Mouse (Mus musculus) kidney, embryonic 15.5 days (tissue): ENCODE measurements around the gene Stard9. TPM values are rescaled to one million over a fixed set of nuclear protein-coding genes. Genes with fewer than 3 reads are reported as not detected.

Experiments used
- ATAC-seq: fragments of 200-750 bp; cut with Nextera tagmentation; replicated peaks from 2 replicates; pipeline ENCODE4 v1.8.0; 2017; ENCODE audit warnings: moderate TSS enrichment; ENCODE audit not compliant: low FRiP score
- H3K27ac ChIP-seq: fragments of 300-500 bp; sonication (generic); 2 replicates; pipeline ENCODE4 v1.5.1; 2015; ENCODE audit warnings: mild to moderate bottlenecking, inconsistent platforms
- H3K27me3 ChIP-seq: fragments of 300-500 bp; sonication (generic); 2 replicates; pipeline ENCODE4 v1.6.1; 2015; ENCODE audit warnings: inconsistent platforms
- H3K36me3 ChIP-seq: fragments of 300-500 bp; sonication (generic); 2 replicates; pipeline ENCODE4 v1.6.1; 2015; ENCODE audit warnings: inconsistent platforms
- H3K4me1 ChIP-seq: fragments of 300-500 bp; sonication (generic); 2 replicates; pipeline ENCODE4 v1.6.1; 2015; ENCODE audit warnings: inconsistent platforms
- H3K4me2 ChIP-seq: fragments of 300-500 bp; sonication (generic); 2 replicates; pipeline ENCODE4 v1.6.1; 2015; ENCODE audit warnings: moderate library complexity, mild to moderate bottlenecking, inconsistent platforms
- H3K4me3 ChIP-seq: fragments of 300-500 bp; sonication (generic); replicated peaks from 2 replicates; pipeline ENCODE4 v1.5.1; 2015; ENCODE audit warnings: mild to moderate bottlenecking, inconsistent platforms
- H3K9ac ChIP-seq: fragments of 300-500 bp; sonication (generic); 2 replicates; pipeline ENCODE4 v1.6.1; 2015; ENCODE audit warnings: mild to moderate bottlenecking, inconsistent platforms
- H3K9me3 ChIP-seq: fragments of 300-500 bp; sonication (generic); replicated peaks from 2 replicates; pipeline ENCODE4 v1.6.1; 2016; ENCODE audit warnings: inconsistent platforms
- WGBS: fragments of 180-500 bp; shearing (Covaris S2); methylation state at CpG from one replicate; pipeline ENCODE4 v1.1.7; 2015; ENCODE audit warnings: mixed read lengths; 5-methylcytosine and 5-hydroxymethylcytosine counted together
- polyA plus RNA-seq: library from polyadenylated mRNA; unstranded; fragments of >200 nt; fragmentation: Nextera tagmentation; extraction: Ambion mirVana; gene quantifications from 2 replicates; pipeline ENCODE4 v1.2.1, GENCODE M21; 2015

Gene Stard9
- polyA plus RNA-seq, result 4.1 and 5.2 TPM in 2 replicates

GRCm38 (mm10) chr2:120628886-120629735, at the start of gene Stard9:
Gene Stard9 (plus strand): TSS chr2:120629121.
- 2% methylated on average over 36 of the region's 36 CpGs for WGBS

GRCm38 (mm10) chr2:120589759-120590158, 39.2 kb upstream of the Stard9 start:
- Histone ChIP-seq H3K9ac (no peak overlapping the region), H3K4me1 (no peaks in the 10 kb centered on the region), H3K4me3 (no peak overlapping the region), H3K27me3 (no peaks in the 10 kb centered on the region), H3K27ac (no peak overlapping the region), H3K36me3 (peaks cover 74% of the 10 kb centered on the region), H3K9me3 (no peaks in the 10 kb centered on the region), H3K4me2 (no peak overlapping the region)
- no peak for ATAC-seq
- WGBS, result 89% methylated on average over 5 of the region's 5 CpGs

More at GRCm38 (mm10) chr2:120628886-120629735, at the start of gene Stard9:
- Histone ChIP-seq H3K9ac (peak within 1 kb of the TSS; percentile 53), H3K36me3 (peaks cover 11% of the 10 kb centered on the region; the same call in 1 of the 2 replicates), H3K9me3 (no peaks in the 10 kb centered on the region), H3K4me3 (peak within 1 kb of the TSS; percentile 64), H3K4me2 (peak within 1 kb of the TSS; percentile 80), H3K4me1 (peaks cover 13% of the 10 kb centered on the region), H3K27ac (peak within 1 kb of the TSS; percentile 51; the same call in 1 of the 2 replicates), H3K27me3 (no peaks in the 10 kb centered on the region)
- peak; percentile 100 for ATAC-seq

DNA sequence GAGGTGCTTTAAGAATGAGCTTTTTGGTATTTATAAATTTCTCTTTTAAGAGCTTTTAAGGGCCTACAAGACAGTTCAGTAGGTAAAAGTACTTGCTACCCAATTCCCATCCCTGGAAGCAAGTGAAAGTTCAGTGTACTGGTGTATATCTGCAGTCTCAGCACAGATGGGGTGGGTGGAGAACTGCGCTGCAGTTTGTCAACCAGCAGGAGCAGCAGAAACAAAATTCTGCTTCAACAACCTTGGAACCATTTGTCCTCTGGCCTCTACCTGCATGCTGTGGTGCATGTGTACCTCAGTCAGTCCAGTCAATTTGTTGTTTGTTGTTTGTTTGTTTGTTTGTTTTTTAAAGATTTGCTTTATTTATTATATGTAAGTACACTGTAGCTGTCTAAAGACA, 36.7 kb upstream of the Stard9 start:
- Histone ChIP-seq H3K4me2 (no peak overlapping the region), H3K27me3 (no peaks in the 10 kb centered on the region), H3K9ac (no peak overlapping the region), H3K4me1 (no peaks in the 10 kb centered on the region), H3K36me3 (peaks cover 76% of the 10 kb centered on the region), H3K9me3 (no peaks in the 10 kb centered on the region), H3K27ac (no peak overlapping the region), H3K4me3 (no peak overlapping the region)
- WGBS, result 94% methylated on average over 1 of the region's 1 CpGs
- no peak for ATAC-seq

- no peaks in the 10 kb centered on the region for H3K4me1 ChIP-seq
- no peak for ATAC-seq
- H3K9ac ChIP-seq, result no peak overlapping the region
- peaks cover 77% of the 10 kb centered on the region for H3K36me3 ChIP-seq
- H3K4me2 ChIP-seq, result no peak overlapping the region
- WGBS, result 72% methylated on average over 2 of the region's 2 CpGs
- H3K27ac ChIP-seq, result no peak overlapping the region
- no peaks in the 10 kb centered on the region for H3K27me3 ChIP-seq
- H3K4me3 ChIP-seq, result no peak overlapping the region
- H3K9me3 ChIP-seq, result no peaks in the 10 kb centered on the region
Observed at GRCm38 (mm10) chr2:120597734-120598133, 31.2 kb upstream of the Stard9 start.

- no peaks in the 10 kb centered on the region for H3K9me3 ChIP-seq
- no peak overlapping the region for H3K27ac ChIP-seq
- H3K27me3 ChIP-seq, result no peaks in the 10 kb centered on the region
- peaks cover 77% of the 10 kb centered on the region for H3K36me3 ChIP-seq
- WGBS, result 93% methylated on average over 4 of the region's 4 CpGs
- H3K4me1 ChIP-seq, result no peaks in the 10 kb centered on the region
- H3K4me3 ChIP-seq, result no peak overlapping the region
- no peak overlapping the region for H3K4me2 ChIP-seq
- no peak overlapping the region for H3K9ac ChIP-seq
- no peak for ATAC-seq
Observed at GRCm38 (mm10) chr2:120599506-120599905, 29.4 kb upstream of the Stard9 start.

- no peak for ATAC-seq
- 88% methylated on average over 6 of the region's 6 CpGs for WGBS
- H3K4me2 ChIP-seq, result no peak overlapping the region
- no peak overlapping the region for H3K9ac ChIP-seq
- no peaks in the 10 kb centered on the region for H3K27me3 ChIP-seq
- peaks cover 20% of the 10 kb centered on the region for H3K4me1 ChIP-seq
- H3K36me3 ChIP-seq, result peaks cover 37% of the 10 kb centered on the region
- no peak overlapping the region for H3K4me3 ChIP-seq
- no peaks in the 10 kb centered on the region for H3K9me3 ChIP-seq
- H3K27ac ChIP-seq, result no peak overlapping the region
Observed at GRCm38 (mm10) chr2:120606021-120606690, 22.8 kb upstream of the Stard9 start.

DNA sequence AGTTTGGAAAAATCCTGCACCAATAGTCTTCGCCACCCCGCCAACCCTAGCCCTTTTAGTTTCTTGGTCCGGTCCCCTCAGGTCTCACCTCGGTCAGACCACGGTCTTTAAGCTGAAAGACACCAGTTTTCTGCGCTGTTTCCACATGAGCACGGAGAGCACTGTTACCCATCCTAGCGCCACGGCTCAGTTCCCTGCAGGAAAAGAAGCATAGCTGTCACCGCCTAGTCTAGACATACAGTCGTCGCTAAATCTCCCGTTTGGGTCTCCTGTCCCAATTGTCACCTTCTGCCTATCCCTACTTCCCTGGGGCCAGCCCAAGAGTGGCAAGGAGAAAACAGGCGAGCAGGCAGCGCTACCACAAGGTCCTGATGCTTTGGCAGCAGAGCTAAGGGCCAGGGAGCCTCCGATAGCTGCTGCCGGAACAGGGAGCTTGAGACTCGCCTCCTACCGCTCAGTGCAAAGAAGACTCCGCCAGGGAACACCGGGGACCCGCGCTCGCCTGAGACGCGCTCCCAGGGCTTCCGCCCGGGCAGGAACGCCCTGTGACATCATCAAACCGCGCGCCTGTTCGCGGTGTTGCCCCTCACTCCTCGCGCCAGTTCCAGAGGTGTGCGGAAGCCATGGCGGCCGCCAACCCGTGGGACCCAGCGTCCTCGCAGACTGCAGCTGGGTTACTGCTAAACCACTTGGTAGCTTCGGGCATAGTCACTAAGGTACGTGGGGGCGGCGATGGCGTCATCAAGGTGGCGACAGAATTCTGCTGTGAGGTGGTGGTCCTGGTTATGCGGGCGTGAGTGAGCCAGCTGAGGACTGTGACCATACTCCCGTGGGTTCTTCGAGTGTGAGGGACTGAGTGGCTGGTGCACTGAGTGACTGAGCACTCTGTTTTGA, 19.8 kb upstream of the Stard9 start, which contains the start of the genes Haus2 and Lrrc57:
Gene Haus2 (plus strand): TSS at position 554 of the 894 bp plus-strand sequence.
Gene Lrrc57 (minus strand): TSS at position 691 of the 894 bp plus-strand sequence.
- peak within 1 kb of the TSS; percentile 95 for H3K27ac ChIP-seq
- ATAC-seq, result peak; percentile 98
- peaks cover 22% of the 10 kb centered on the region for H3K4me1 ChIP-seq
- under 1% methylated on average over 52 of the region's 52 CpGs for WGBS
- no peaks in the 10 kb centered on the region for H3K27me3 ChIP-seq
- peak within 1 kb of the TSS; percentile 97 for H3K4me3 ChIP-seq
- H3K9ac ChIP-seq, result peak within 1 kb of the TSS; percentile 83
- peak within 1 kb of the TSS; percentile 86 for H3K4me2 ChIP-seq
- H3K9me3 ChIP-seq, result no peaks in the 10 kb centered on the region
- H3K36me3 ChIP-seq, result peaks cover 33% of the 10 kb centered on the region

DNA sequence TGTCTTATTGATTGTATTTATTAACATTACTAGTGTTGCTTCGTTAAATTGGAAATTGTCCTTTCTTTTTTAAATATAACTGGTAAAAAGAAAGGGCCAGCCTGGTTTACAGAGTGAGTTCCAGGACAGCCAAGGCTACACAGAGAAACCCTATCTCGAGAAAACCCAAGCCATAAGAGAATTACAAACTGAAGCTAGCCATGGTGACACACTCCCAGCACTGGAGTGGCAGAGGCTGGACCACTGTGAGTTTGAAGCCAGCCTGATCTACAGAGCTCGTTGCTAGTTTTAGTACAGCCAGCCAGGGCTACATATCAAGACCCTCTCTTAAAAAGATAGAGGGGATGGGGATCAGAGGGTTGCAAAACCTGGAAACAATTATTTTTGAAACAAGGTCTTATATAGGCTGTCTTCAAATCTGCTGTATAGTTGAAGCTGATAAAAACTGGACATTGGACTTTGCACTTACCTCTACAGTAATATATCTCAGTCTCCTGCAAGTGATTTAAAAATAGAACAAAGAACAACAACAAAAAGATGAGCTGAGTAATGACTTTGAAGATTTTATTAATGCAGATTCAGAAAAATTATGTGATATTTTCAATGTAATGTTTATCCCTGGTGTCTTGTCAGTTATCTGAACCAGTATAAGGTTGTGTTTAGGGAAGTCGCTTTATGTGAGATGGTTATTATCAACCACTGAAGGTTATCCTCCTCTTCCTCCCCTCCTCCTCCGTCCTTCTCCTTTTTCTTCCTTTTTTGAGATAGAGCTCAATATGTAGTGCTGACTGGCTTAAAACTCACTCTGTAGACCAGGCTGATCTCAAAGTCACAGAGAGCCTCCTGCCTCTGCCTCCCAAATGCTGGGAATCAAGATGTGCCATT, 12.4 kb upstream of the Stard9 start:
- Histone ChIP-seq H3K4me1 (no peaks in the 10 kb centered on the region), H3K9ac (no peak overlapping the region), H3K9me3 (no peaks in the 10 kb centered on the region), H3K27ac (no peak overlapping the region), H3K4me3 (no peak overlapping the region), H3K4me2 (no peak overlapping the region), H3K36me3 (peaks cover 72% of the 10 kb centered on the region), H3K27me3 (no peaks in the 10 kb centered on the region)
- ATAC-seq, result no peak
- WGBS, result 93% methylated on average over 5 of the region's 5 CpGs

- H3K4me2 ChIP-seq, result no peak overlapping the region
- H3K9me3 ChIP-seq, result no peaks in the 10 kb centered on the region
- 100% methylated on average over 1 of the region's 1 CpGs for WGBS
- no peak overlapping the region for H3K4me3 ChIP-seq
- H3K36me3 ChIP-seq, result peaks cover 54% of the 10 kb centered on the region
- H3K27ac ChIP-seq, result no peak overlapping the region
- no peak for ATAC-seq
- no peaks in the 10 kb centered on the region for H3K4me1 ChIP-seq
- H3K9ac ChIP-seq, result no peak overlapping the region
- no peaks in the 10 kb centered on the region for H3K27me3 ChIP-seq
Observed at GRCm38 (mm10) chr2:120619538-120619937, 9.4 kb upstream of the Stard9 start.

DNA sequence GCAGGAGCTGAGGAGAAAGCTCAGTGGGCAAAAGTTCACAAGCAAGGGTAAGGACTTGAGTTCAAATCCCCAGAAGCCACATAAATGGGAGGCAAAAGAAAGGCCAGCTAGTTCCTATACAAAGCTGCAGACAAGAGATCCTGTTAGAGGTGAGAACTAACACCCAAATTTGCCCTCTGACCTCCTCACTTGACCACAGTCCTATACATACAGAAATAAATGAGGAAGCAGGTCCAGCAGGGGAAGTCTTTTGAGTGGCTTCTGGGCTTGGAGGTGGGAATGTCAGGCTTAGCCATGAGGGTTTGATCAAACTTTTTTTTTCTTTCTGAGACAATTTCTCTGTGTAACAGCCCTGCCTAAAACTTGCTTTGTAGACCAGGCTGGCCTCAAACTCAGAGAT, 6.0 kb upstream of the Stard9 start:
- H3K36me3 ChIP-seq, result peaks cover 26% of the 10 kb centered on the region
- no peak overlapping the region for H3K4me2 ChIP-seq
- H3K27ac ChIP-seq, result no peak overlapping the region
- no peaks in the 10 kb centered on the region for H3K4me1 ChIP-seq
- H3K9me3 ChIP-seq, result no peaks in the 10 kb centered on the region
- ATAC-seq, result no peak
- H3K9ac ChIP-seq, result no peak overlapping the region
- H3K4me3 ChIP-seq, result no peak overlapping the region
- no peaks in the 10 kb centered on the region for H3K27me3 ChIP-seq
